Mouse (Mus musculus): ENCODE measurements around the gene Gramd1b.

The Gramd1b gene

DNA sequence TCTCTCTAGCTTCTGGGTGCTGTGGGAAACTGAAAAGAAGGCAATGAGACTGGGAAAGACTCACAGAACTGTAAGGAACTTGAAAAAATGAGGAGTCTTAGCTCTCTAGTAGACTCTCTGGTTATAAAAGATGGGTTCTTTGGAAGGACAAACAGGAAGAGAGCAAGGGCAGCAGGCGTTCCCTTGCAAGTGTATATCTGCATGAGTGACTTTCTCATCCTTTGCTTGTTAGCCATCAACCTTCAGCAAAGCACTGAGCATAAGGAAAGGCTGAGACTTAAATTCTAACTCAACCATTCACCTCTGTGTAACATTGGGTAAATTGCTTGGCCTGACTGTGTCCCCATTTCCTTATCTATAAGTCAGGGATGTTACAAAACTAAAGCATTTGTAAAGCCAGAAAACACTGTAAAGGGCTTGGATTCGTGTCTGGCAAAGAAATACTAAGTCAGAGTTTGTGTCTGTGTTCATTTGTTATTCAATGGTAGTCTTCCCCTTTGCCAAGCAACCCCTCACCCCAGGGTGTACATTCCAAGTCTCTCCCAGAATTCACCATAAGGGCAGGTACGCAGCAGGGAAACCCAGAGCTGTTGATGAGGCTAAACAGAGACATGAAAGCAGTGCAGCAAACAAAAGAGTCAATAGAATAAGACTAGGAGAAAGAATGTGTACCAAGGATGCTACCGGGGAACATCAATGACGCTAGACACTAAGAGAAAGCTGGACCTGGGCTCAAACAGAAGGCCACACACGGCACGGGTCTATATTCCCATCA lies 133.5 kb downstream of the Gramd1b start:
- DNase-seq (ENCODE audit: low spot score): no peak

DNA sequence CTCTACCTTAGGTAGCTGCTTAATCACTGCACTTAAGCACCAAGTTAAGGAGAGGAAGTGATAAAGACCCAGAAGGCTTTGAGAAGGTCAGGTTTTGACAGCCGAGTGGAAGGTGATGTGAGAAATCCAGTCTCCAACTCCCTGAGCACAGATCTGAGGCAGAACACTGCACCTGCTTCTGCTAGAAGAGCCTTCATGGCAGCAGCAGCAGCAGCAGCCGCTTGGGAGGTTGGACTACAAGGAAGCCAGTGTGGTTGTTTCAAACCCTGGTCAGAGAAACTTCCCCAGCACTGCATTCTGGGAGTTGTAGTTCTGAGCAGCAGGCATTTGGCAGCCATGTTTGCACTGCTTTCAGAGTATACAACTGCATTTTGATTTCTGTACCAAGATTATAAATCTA lies 134.1 kb downstream of the Gramd1b start:
- peak; percentile 83 for DNase-seq (ENCODE audit: low spot score)

DNA sequence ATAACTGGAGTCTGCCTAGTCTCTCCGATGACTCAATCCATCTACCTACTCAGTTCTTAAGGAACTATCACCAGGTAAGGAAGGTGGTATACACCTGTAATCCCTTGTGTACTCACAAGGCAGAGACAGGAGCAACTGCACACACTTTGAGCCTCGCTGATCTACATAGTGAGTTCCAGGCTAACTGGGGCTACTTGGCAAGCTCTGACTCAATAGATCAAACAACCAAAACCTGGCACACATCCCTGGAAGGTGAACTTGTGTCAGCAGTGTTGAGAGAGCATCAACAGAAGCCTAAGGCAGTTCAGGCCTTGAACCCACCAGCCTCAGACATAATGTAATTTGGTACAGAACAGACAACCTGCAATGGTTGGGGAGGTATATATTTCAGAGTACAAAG lies 135.0 kb downstream of the Gramd1b start:
- DNase-seq (ENCODE audit: low spot score): no peak

DNA sequence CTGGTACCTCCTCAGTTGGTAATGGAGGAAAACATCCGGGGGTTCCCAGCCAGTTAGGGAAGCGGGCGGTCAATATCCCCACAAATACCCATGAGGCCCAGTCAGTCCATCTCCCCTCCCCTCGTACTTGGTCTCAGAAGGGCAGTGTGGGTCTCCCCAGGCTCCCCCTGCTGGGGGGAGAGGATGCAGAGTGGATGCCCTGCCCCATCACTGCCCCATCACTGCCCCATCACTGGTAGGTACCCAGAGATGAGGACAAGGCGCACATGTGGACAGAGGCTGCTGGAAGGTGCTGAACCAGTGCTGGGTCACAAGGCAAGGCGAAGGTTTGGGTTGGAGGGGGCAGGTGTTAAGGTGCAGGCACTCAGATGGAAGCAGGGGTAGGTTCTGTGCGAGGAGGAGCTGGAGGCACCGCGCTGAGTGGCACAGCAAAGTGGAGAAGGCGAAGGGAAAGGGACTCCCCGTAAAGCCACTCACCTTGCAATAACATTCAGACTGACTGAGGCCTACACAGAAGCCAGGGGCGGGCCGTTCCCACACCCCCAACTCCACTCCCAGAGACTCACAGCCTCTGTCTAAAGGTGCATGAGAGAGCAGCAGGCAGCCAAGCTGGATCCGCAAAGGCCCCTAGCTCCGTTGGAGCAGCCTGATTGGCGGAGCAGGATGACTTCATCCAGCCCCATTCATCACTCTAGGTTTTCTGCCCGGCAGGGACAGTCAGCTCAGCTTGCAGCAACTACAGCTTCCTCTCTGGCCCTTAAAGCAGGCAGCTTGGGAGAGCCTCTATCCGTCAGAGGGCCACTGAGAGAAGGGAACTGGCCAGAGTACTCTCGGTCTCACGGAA lies 139.1 kb downstream of the Gramd1b start:
- peak; percentile 85 for DNase-seq (ENCODE audit: low spot score)

DNA sequence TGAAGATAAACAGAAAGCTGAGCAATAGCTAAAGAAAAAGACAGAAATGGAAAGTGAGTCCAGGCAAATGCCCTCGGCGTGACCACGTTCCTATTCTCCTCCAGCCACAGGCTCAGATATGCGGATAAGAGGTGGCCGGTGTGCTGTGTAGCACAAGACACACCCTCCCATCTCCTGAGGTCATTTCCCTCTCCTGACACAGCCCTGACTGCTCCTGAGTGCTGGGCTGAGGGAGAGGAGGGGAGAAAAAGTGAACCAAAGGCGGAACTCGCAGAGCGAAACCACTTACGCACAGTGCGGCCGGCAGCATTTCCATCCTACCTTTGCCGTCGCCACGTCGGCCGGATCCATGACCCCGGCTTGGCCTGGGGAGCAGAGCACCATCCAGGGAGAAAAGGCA lies 139.8 kb downstream of the Gramd1b start:
- DNase-seq (ENCODE audit: low spot score): no peak

DNA sequence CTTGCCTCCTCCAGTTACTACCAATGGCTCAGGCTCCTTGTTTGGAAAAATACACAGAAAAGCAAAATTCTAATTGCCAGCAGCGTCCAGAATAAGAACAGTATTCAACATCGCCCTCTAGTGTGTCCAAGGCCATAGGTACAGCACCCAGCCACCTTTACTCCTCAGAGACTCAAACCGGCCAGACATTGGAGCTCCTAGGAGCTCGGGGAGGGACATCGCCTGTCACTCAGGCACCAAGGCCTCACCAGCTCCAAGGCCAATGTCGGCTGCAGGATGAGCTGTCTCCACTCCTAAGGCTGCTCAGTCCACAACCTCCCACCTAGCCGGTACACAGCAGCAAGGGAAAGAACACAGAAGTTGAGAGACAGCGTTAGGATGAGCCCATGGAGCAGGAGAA lies 140.3 kb downstream of the Gramd1b start:
- DNase-seq (ENCODE audit: low spot score): peak; percentile 67

DNA sequence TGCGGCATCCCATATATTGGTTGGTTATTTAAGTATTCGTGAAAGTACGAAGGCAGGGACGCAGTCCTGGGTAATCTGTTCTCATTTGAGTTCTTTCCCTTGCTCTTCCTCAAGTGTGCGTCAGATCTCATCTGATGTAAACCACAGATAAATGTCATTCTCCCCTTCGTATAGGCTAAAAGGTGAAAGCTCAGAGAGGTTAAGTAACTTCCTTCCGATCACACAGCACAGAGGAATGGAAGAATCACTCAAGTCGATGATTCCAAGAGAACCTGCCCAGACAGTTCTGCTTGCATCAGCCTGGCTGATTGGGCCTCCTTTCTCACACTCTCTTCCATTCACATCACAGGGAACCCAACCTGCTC lies 140.8 kb downstream of the Gramd1b start:
- no peak for DNase-seq (ENCODE audit: low spot score)

DNA sequence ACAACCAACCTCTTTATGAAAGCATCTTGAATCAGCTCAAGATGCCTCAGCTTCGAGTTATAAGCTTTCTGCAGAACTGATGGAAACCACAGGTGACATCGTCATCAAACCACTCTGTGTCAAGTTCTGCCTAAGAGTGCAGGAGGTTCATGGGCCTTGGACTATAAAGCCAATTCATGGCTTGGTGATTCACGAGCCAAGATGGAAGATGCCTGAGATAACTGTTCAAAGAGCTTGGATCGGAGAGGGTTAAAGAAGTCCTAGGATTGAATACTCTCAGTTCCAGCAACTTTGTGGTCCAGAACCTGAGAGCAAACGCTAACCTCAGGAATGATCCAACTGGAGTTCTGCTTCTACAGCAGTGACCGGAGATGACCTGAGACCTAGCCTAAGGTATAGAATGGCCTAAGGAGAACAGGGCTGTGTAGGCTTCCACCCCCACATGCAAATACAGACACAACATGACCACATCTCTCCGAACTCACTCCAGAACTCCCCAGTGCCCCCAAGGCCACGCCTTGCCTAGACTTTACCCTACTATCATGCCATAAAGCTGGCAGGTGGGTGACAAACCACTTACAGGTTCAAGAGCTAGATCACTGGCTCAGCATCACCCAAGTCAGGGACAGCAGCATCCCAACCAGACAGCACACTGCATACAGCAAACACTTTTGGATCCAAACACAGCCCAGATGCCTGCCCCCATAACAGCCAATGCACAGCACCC lies 141.4 kb downstream of the Gramd1b start:
- no peak for DNase-seq (ENCODE audit: low spot score)

DNA sequence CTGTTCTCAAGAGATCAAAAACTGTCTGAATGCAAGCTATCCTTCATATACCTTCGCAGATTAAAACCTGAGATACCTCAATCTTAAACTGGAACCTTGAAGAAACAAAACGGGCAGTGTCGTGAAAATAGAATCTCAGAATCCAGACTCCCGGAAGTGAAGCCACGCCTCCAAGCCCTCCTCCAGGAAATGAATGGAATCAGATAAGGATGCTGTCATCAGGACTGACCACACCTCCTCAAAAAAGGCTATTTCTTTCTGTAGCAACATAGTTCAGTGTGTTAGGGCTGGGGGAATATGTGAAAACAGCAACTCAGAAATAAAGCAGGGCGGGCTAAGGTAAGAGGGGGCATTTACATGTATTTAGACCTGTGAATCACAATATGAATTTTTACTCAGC lies 142.0 kb downstream of the Gramd1b start:
- DNase-seq (ENCODE audit: low spot score): no peak

DNA sequence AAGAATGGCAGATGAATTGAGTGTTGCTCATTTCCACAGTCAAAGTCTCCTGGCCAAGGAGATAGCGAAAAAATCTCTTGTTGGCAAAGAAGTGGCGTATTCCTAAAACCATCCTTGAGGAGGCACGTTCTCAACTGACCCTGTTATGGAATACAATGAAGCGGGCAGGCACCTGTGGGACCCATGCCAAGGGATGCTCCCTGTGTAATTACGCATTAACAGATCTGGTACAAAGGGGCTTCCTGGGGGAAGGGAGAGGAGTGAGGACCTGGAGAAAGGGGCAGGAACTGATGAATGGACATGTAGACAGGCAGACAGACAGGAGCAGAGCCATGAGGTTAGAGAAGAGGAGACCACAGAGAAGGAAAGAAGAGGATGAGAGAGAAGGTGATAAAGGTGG lies 146.4 kb downstream of the Gramd1b start:
- no peak for DNase-seq (ENCODE audit: low spot score)

DNA sequence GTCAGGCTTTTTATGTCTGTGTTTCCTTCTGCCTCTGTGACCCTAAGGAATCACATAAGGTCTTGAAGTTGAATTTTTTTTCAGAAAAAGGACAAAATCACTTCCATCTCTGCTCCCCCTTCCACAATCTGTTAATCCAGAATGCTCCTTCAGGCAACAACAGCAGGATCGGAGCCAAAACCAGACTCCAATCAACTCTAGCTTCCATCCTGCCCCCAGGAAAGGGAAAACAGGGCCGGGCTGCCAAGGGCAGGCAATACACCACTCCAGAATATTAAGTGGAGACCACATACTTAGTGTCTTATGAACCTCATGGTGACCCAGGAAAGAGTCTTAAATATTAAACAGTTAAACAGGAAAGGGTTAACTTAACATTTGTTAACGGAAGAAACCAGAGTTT lies 148.7 kb downstream of the Gramd1b start:
- DNase-seq (ENCODE audit: low spot score): no peak

DNA sequence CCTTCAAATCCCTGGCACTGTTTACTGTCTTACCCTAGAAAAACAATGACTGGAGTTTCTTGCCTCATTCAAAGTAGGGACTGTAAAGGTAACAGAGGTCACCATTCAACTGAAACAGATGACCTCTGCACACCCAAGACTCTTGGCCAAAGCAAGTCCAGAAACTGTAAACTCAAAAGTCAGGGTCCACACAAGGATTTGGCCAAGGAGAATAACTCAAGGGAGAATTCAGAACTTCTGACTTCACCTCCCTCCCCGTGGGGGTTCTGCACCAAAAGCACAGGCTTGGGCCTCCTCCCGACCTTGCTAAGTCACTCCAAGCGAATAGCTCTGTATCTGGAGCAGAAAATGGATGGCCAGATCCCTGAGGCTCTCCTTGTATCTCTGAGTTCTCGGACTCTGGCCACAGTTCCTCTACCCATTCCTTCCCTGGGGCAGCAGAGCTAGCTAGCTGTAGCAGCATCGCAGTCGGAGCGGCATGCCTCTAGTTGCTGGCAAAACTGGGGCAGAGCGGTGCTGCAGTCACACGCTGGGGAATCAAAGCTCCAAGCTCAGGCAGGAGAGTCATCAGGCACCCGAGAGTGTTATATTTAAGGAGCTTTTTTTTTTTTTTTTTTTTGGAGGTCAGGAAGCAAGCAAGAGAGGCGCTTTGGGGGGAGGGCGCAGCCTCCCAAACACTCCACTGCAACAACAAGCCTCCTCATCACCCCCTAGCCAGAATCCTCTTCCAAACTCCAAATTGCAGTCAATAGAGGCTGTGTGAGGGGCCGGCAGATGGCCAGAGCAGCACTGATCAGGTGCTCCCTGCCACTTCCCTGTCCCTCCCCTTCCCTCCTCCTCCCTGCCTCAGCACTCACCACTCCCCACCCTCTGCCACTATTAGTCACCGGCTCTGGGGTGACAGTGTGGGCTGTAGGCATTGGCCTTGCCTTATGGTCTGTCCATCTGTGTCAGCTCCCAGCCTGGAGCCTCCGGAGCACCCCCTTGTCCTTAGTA lies 149.5 kb downstream of the Gramd1b start:
- peak; percentile 43 for DNase-seq (ENCODE audit: low spot score)

DNA sequence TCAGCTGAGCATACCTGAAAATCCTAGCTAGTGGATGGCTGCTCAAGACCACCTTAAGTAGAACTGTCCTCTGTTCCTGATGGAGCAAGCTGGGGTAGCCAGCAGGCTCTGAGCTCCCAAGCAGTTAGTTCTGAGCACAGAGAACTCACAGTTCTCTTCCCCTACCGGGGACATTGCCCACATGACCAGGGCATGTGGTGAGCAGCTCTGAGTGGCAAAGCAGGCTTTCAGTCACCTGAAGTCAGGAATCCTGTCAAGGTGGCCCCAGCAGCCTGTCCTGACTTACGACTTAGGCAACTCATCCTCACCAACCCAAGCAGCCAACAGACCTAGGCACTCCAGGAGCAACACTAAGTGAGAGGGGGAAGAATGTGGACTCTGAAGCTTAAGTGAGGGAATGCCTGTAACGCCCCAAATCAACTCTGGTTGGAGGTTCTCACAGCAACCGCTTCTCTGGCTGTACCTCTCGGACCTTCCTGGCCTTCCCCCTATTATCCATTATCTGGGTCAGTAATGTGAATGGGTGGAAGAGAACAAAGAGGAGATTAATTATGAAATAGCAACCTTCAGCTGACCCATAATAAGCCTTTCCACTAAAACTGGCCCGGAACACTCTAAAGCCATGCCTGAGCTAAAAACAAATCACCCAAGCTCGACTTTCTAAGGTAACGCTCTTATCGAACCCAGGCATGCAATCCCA lies 154.3 kb downstream of the Gramd1b start:
- no peak for DNase-seq (ENCODE audit: low spot score)

DNA sequence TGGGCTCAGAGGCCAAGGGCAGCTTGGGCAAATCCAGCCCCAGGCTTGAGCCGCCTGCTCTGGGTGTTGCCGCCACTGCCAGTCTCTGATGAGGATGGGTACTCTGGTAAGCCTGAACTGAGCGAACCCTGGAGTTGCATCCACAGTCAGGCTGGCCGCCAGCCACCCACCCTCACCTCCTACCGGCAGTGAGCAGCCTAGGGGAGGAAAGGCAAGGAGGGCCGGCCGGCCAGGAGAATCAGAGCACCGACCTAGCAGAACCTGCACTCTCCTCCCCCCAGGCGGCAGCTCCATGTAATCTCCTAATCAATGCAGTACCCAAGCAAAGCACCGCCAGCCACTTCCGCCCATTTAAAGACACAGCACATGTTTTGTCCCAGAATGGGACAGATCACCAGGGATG lies 155.0 kb downstream of the Gramd1b start:
- DNase-seq (ENCODE audit: low spot score): peak; percentile 77

DNA sequence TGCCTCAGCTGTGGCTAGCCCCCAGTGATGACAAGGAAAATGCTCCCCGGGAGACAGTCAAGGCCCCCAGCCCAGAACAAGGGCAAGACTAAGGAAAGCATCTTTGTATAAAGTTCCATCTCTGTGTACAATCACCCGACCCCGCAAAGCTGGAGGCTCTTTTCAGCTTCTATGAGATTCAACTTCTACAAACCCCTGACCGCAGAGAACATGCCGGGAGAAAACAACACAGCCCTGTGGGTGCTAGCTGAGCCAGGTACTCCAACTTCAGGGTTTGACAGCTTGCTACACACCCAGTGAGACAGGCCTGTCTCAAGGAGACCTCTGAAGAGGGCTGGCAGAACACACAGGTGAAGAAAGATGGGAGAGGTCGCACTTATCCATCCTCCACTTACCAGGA lies 155.7 kb downstream of the Gramd1b start:
- no peak for DNase-seq (ENCODE audit: low spot score)

DNA sequence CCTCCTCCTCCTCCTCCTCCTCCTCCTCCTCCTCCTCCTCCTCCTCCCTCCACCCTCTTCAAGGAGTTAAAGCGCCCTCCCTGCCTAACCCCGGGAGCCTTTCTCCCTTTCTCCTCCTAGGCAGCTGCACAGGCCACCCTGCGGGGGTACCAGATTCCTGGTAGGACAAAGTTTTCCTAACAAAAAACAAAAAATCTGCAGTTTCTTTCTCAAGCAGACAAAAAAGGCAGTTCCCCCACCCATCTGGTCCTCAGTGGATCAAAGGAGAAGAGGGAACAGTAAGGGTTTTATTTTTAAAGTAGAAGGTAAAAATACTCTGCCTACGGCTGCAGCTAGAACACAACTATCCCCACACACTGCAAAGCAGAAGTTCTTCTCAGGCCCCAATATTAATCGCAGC lies 156.2 kb downstream of the Gramd1b start:
- DNase-seq (ENCODE audit: low spot score): no peak

DNA sequence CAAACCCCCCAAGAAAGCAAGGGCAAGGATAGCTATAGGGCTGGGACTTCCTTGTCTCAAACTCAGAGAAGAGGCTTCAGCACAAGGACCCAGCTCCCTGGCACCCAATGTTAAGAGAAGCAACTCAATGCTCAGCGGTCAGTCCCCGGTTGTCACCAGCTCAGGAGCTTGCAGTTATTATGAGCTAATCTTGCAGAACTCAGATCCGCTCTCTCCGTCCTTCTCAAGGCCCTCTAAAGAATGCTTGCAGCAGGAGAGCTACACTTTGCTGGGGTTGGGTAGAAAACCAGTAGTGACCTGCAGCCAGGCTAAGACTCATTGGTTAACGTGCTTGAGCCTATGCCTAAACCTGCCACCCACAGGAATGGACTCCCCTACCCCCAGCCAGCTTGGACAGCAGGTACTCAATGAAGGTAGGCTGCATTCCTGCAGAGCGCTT lies 156.6 kb downstream of the Gramd1b start:
- no peak for DNase-seq (ENCODE audit: low spot score)

DNA sequence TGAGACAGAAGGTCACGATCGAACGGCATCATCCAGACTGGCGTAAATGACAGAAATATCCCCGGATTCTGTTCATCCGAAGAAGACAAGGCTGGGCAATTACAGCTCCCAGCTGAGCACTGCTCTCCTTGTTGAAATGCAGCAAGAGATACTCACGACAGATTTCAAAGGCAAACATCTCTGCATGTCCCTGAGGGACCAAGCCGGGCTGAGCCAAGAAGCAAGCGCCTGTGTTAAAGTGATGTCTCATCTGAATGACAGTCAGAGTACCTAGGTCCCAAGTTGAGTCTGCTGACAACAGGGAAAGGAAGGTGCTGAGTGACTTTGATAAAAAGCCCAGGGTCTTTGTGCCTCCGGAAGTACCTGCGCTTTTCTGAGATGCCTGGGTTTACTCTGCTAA lies 157.1 kb downstream of the Gramd1b start:
- no peak for DNase-seq (ENCODE audit: low spot score)

DNA sequence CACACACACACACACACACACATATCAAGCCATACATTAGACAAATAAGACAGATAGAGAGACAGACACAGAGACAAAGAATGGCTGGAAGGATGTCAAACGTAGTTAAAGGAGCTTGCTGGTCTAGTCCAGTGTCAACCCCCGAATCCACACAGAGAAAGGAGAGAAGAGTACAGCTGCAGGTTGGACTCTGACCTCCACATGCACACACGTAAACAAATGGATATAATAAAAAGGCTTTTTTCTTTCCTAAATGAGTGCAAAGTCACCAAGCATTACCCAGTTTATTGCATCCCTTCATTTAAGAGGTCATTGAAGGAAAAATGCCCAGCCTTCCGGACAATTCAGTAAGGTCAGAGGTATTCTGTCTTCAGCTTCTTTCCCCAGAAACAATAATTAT lies 161.0 kb downstream of the Gramd1b start:
- no peak for DNase-seq (ENCODE audit: low spot score)

DNA sequence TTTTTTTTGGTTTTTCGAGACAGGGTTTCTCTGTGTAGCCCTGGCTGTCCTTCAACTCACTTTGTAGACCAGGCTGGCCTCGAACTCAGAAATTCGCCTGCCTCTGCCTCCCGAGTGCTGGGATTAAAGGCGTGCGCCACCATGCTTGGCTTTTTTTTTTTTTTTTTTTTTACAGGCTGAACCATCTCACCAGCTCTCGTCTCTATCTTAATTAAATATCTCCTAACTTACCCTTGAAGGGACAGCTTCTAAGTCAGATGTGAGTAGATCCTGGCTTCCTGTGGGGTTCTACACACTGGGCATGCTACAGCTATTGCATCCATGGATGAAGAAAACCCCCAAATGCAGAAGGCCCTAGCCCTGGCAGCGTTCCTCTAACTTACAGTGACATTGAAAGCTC lies 164.4 kb downstream of the Gramd1b start:
- DNase-seq (ENCODE audit: low spot score): no peak

DNA sequence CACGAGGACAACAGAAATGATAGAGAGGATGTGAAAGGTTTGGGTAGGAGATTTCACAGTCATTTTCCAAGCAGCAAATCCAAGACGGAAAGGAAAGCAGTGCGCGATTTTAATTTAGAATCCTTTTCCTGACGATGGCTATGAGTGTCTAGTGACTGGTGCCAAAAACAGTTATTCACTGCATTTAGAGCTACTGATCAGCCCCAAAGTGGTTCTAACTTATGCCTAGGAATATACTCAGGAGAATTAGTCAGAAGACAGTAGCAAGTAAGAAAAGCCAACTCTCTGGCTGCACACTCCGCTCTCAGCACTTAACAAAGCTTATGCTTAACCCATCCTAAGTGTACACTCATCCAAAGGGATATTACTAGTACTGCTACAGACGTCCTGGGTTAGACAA lies 166.9 kb downstream of the Gramd1b start:
- no peak for DNase-seq (ENCODE audit: low spot score)

Measured in embryo, embryonic 10 days (tissue).